Mouse (Mus musculus): ENCODE measurements around the gene Olfr66. TPM values are rescaled to one million over a fixed set of nuclear protein-coding genes. Genes with fewer than 3 reads are reported as not detected.

Olfr66 gene
- polyA plus RNA-seq, 1 experiment from 2014 or later, result not detected

DNA sequence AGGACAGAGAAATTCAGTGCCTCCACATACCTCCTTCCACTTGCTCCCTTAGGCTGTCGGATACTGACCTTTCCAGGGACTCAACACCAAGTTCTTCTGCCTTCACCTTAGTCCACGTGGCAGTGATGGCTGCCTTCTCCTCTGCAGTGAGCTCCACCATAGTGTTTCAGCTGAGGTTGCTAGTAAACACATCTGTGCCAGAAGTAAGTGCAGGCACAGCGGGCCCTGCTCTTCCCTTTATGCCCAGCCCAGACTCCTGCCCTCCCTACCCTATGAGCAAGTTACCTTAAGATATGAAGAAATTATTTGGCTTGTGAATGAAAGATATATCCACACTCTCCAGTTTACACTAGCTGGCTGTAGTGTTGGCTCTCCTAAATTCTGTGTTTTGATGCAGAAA is 45.8 kb downstream of the Olfr66 start, which contains the start of gene Hbb-bh2:
Gene Hbb-bh2 (minus strand): TSS at position 253 of the 400 bp plus-strand sequence.
- 78% methylated on average over 3 of the region's 3 CpGs for WGBS
- no peak for ATAC-seq (ENCODE audit: low FRiP score)

More for the DNA sequence above, 45.8 kb downstream of the Olfr66 start, which contains the start of gene Hbb-bh2:
- H3K9ac ChIP-seq, result no peak within 1 kb of the TSS
- no peak for DNase-seq (ENCODE audit: low spot score)
- H3K9me3 ChIP-seq (ENCODE audit: control insufficient read depth, low read length), result no peaks in the 10 kb centered on the region
- no peak within 1 kb of the TSS for H3K27ac ChIP-seq
- H3K36me3 ChIP-seq (replicated peaks; ENCODE audit: control insufficient read depth, insufficient read depth), result no peaks in the 10 kb centered on the region
- no peak within 1 kb of the TSS for H3K4me3 ChIP-seq (replicated peaks; ENCODE audit: low read length)
- no peaks in the 10 kb centered on the region for H3K4me1 ChIP-seq (replicated peaks; ENCODE audit: control insufficient read depth, insufficient read depth, low read length)
- no peaks in the 10 kb centered on the region for H3K27me3 ChIP-seq (ENCODE audit: control insufficient read depth, insufficient read depth, low read length)
- no peak within 1 kb of the TSS for H3K4me2 ChIP-seq (replicated peaks)

Other genes starting within 250 kb of the Olfr66 start
- not detected in 2 replicates for gene Olfr622, start 243.6 kb downstream of the Olfr66 start, polyA plus RNA-seq (2014; fragmentation: Nextera tagmentation; extraction: Ambion mirVana)
- not detected in 2 replicates for gene Olfr623, start 222.6 kb downstream of the Olfr66 start, polyA plus RNA-seq (2014; fragmentation: Nextera tagmentation; extraction: Ambion mirVana)
- gene Olfr624, start 215.1 kb downstream of the Olfr66 start, polyA plus RNA-seq (2014; fragmentation: Nextera tagmentation; extraction: Ambion mirVana), result not detected in 2 replicates
- gene Olfr625-ps1, start 203.5 kb downstream of the Olfr66 start, polyA plus RNA-seq (2014; fragmentation: Nextera tagmentation; extraction: Ambion mirVana), result not detected in 2 replicates
- gene Olfr243, start 171.6 kb downstream of the Olfr66 start, polyA plus RNA-seq (2014; fragmentation: Nextera tagmentation; extraction: Ambion mirVana), result not detected in 2 replicates
- not detected in 2 replicates for gene Olfr628, start 155.9 kb downstream of the Olfr66 start, polyA plus RNA-seq (2014; fragmentation: Nextera tagmentation; extraction: Ambion mirVana)
- gene Olfr629, start 141.3 kb downstream of the Olfr66 start, polyA plus RNA-seq (2014; fragmentation: Nextera tagmentation; extraction: Ambion mirVana), result not detected in 2 replicates
- not detected in 2 replicates for gene Olfr630, start 128.9 kb downstream of the Olfr66 start, polyA plus RNA-seq (2014; fragmentation: Nextera tagmentation; extraction: Ambion mirVana)
- not detected in 2 replicates for gene Olfr69, start 114.7 kb downstream of the Olfr66 start, polyA plus RNA-seq (2014; fragmentation: Nextera tagmentation; extraction: Ambion mirVana)
- gene Olfr68, start 106.6 kb downstream of the Olfr66 start, polyA plus RNA-seq (2014; fragmentation: Nextera tagmentation; extraction: Ambion mirVana), result not detected in 2 replicates
- gene Olfr67, start 94.4 kb downstream of the Olfr66 start, polyA plus RNA-seq (2014; fragmentation: Nextera tagmentation; extraction: Ambion mirVana), result not detected in 2 replicates
- gene Hbb-bt, start 72.3 kb downstream of the Olfr66 start, polyA plus RNA-seq (2014; fragmentation: Nextera tagmentation; extraction: Ambion mirVana), result 1,734 and 1,868 TPM in 2 replicates
- 4,248 and 5,201 TPM in 2 replicates for gene Hbb-bs, start 58.2 kb downstream of the Olfr66 start, polyA plus RNA-seq (2014; fragmentation: Nextera tagmentation; extraction: Ambion mirVana)
- not detected in 2 replicates for gene Hbb-bh2, start 45.7 kb downstream of the Olfr66 start, polyA plus RNA-seq (2014; fragmentation: Nextera tagmentation; extraction: Ambion mirVana)
- gene Hbb-bh1, start 43.1 kb downstream of the Olfr66 start, polyA plus RNA-seq (2014; fragmentation: Nextera tagmentation; extraction: Ambion mirVana), result 2.1 and 3.6 TPM in 2 replicates
- gene Hbb-y, start 33.0 kb downstream of the Olfr66 start, polyA plus RNA-seq (2014; fragmentation: Nextera tagmentation; extraction: Ambion mirVana), result 178 and 712 TPM in 2 replicates
- not detected in 2 replicates for gene Olfr64, start 8.2 kb upstream of the Olfr66 start, polyA plus RNA-seq (2014; fragmentation: Nextera tagmentation; extraction: Ambion mirVana)
- not detected in 2 replicates for gene Olfr65, start 17.2 kb upstream of the Olfr66 start, polyA plus RNA-seq (2014; fragmentation: Nextera tagmentation; extraction: Ambion mirVana)
- not detected in 2 replicates for gene Olfr631, start 42.6 kb upstream of the Olfr66 start, polyA plus RNA-seq (2014; fragmentation: Nextera tagmentation; extraction: Ambion mirVana)
- not detected in 2 replicates for gene Olfr632, start 48.1 kb upstream of the Olfr66 start, polyA plus RNA-seq (2014; fragmentation: Nextera tagmentation; extraction: Ambion mirVana)
- not detected in 2 replicates for gene Olfr633, start 58.2 kb upstream of the Olfr66 start, polyA plus RNA-seq (2014; fragmentation: Nextera tagmentation; extraction: Ambion mirVana)
- gene Olfr635, start 84.9 kb upstream of the Olfr66 start, polyA plus RNA-seq (2014; fragmentation: Nextera tagmentation; extraction: Ambion mirVana), result not detected in 2 replicates
- not detected in 2 replicates for gene Olfr638, start 112.5 kb upstream of the Olfr66 start, polyA plus RNA-seq (2014; fragmentation: Nextera tagmentation; extraction: Ambion mirVana)
- gene Olfr639, start 131.1 kb upstream of the Olfr66 start, polyA plus RNA-seq (2014; fragmentation: Nextera tagmentation; extraction: Ambion mirVana), result 0.03 TPM in 1 of 2 replicates, not detected in the other
- gene Olfr640, start 139.3 kb upstream of the Olfr66 start, polyA plus RNA-seq (2014; fragmentation: Nextera tagmentation; extraction: Ambion mirVana), result not detected in 2 replicates
- not detected in 2 replicates for gene Olfr641, start 149.2 kb upstream of the Olfr66 start, polyA plus RNA-seq (2014; fragmentation: Nextera tagmentation; extraction: Ambion mirVana)
- gene Olfr642, start 166.4 kb upstream of the Olfr66 start, polyA plus RNA-seq (2014; fragmentation: Nextera tagmentation; extraction: Ambion mirVana), result not detected in 2 replicates
- not detected in 2 replicates for gene 4930516K23Rik, start 175.2 kb upstream of the Olfr66 start, polyA plus RNA-seq (2014; fragmentation: Nextera tagmentation; extraction: Ambion mirVana)
- not detected in 2 replicates for gene Olfr644, start 185.6 kb upstream of the Olfr66 start, polyA plus RNA-seq (2014; fragmentation: Nextera tagmentation; extraction: Ambion mirVana)
- gene Olfr645, start 199.2 kb upstream of the Olfr66 start, polyA plus RNA-seq (2014; fragmentation: Nextera tagmentation; extraction: Ambion mirVana), result not detected in 2 replicates
- not detected in 2 replicates for gene Olfr646, start 218.6 kb upstream of the Olfr66 start, polyA plus RNA-seq (2014; fragmentation: Nextera tagmentation; extraction: Ambion mirVana)
- not detected in 2 replicates for gene Ubqln5, start 243.6 kb upstream of the Olfr66 start, polyA plus RNA-seq (2014; fragmentation: Nextera tagmentation; extraction: Ambion mirVana)

Measured in hindbrain, embryonic 14.5 days (tissue).